Mouse (Mus musculus): ENCODE data around the gene Adam12.

The Adam12 gene

GRCm38 (mm10) chr7:134231378-134232346 is at the start of gene Adam12:
Gene Adam12, minus strand, starts transcription at chr7:134232146.
- no peak for DNase-seq

GRCm38 (mm10) chr7:134272956-134273355 is 41.0 kb upstream of the Adam12 start:
- DNase-seq: no peak

GRCm38 (mm10) chr7:134272421-134272820 is 40.5 kb upstream of the Adam12 start:
- DNase-seq: no peak

GRCm38 (mm10) chr7:134265783-134266182 is 33.8 kb upstream of the Adam12 start:
- DNase-seq: no peak

GRCm38 (mm10) chr7:134263146-134263906 is 31.4 kb upstream of the Adam12 start:
- DNase-seq: peak; percentile 75

GRCm38 (mm10) chr7:134261003-134261701 is 29.2 kb upstream of the Adam12 start:
- DNase-seq: peak; percentile 68

GRCm38 (mm10) chr7:134250273-134250870 is 18.4 kb upstream of the Adam12 start:
- DNase-seq: no peak

- no peak for DNase-seq
Observed at GRCm38 (mm10) chr7:134248041-134248440, 16.1 kb upstream of the Adam12 start.

GRCm38 (mm10) chr7:134246624-134247023 is 14.7 kb upstream of the Adam12 start:
- no peak for DNase-seq

- peak; percentile 17 for DNase-seq
Observed at GRCm38 (mm10) chr7:134242773-134243172, 10.8 kb upstream of the Adam12 start.

GRCm38 (mm10) chr7:134241212-134241611 is 9.3 kb upstream of the Adam12 start:
- peak; percentile 17 for DNase-seq

GRCm38 (mm10) chr7:134240579-134240978 is 8.6 kb upstream of the Adam12 start:
- DNase-seq: no peak

GRCm38 (mm10) chr7:134238863-134239262 is 6.9 kb upstream of the Adam12 start:
- no peak for DNase-seq

- DNase-seq: no peak
Observed at GRCm38 (mm10) chr7:134237356-134237755, 5.4 kb upstream of the Adam12 start.

GRCm38 (mm10) chr7:134236727-134237126 is 4.8 kb upstream of the Adam12 start:
- DNase-seq: no peak

- DNase-seq: no peak
Observed at GRCm38 (mm10) chr7:134235552-134235951, 3.6 kb upstream of the Adam12 start.

- no peak for DNase-seq
Observed at GRCm38 (mm10) chr7:134230708-134231107, 1.2 kb downstream of the Adam12 start.

GRCm38 (mm10) chr7:134229899-134230298 is 2.0 kb downstream of the Adam12 start:
- no peak for DNase-seq

GRCm38 (mm10) chr7:134227773-134228455 is 4.0 kb downstream of the Adam12 start:
- DNase-seq: peak; percentile 55

- DNase-seq: no peak
Observed at GRCm38 (mm10) chr7:134227101-134227500, 4.8 kb downstream of the Adam12 start.

- no peak for DNase-seq
Observed at GRCm38 (mm10) chr7:134226231-134226630, 5.7 kb downstream of the Adam12 start.

All from kidney, adult 9 months (tissue).